Mouse (Mus musculus) cerebellum, postnatal 10 days (tissue): ENCODE measurements at regions not wholly inside any gene's neighbourhood (a gene's known extent, or its start where the extent isn't known, plus 50 kb on each side); places are given as distances from the start of the nearest gene placed in this dataset.

Source experiments
- DNase-seq, 2 experiments: peaks; one replicate each; pipeline ENCODE4 v3.0.0; 2021; ENCODE audit warnings: mixed read lengths in 2 of 2

- peak; percentile 41 to 47 for DNase-seq
Measured at GRCm38 (mm10) chr19:52048378-52048978, 215.6 kb upstream of the Ins1 start.

DNA sequence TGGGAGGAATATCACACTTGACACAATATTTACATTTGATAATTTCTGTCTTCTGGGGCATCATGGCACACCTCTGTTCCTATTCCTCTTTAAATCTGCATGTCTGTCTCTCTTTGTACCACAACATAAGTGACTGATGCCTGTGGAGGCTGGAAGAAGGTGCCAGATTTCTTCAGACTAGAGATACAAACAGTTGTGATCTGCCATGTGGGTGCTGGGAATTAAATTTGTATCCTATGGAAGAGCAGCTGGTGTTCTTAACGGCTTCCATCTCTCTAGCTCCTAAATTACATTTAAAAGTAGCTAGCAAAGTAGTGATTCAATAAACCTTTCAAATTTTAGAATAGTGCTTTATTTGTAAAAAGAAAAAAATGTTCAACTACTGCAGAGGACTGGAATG is 195.3 kb upstream of the Ins1 start:
- no peak for DNase-seq

- DNase-seq: no peak
Measured at GRCm38 (mm10) chr19:52069919-52070528, 194.1 kb upstream of the Ins1 start.

DNA sequence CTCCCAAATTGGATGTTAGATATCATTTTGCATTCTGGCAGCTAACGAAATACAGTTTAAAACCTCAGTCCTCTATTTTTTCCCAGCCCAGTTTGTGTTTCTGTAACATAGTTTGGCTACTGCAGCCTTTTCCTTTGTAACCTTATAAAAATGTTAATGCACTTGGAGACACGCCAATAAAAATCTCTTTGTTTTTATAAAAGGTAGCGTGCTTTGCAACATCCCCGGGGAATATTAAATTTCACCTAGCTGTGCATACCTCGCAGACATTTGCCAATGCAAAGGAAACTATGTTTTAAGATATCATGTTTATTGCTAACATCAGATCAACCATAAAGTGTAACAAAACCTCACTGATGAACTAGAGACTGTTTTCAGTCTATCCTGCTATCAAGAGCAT is 192.9 kb upstream of the Ins1 start:
- DNase-seq: no peak

- DNase-seq: peak; percentile 13 to 27
Measured at GRCm38 (mm10) chr19:52079020-52079419, 185.1 kb upstream of the Ins1 start.

DNA sequence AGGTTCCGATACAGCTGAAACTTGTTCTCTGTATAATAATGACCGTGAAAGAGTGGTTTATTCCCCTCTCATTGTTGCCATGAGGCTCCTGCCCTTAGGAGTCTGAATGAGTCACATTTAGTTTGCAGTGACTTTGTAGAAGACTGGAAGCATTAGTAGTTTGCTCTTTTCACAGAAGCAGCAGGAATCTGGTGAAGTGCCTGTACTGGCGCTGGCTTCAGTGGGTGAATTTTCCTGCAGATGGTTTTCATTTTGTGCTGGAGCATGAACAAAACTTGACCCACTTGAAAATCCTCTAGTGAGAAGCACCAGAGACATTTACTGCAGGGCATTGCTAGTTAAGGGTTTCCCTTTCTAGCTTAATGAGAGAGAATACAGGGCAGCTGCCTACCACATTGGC is 151.7 kb upstream of the Ins1 start:
- peak; percentile 13 to 30 for DNase-seq
